Mouse (Mus musculus) heart, embryonic 16.5 days (tissue): Measurements from ENCODE around the gene Cxcl2. TPM values are rescaled to one million over a fixed set of nuclear protein-coding genes. Genes with fewer than 3 reads are reported as not detected.
A peak's percentile ranks its signal among the peaks of the same experiment; 100 is the strongest.

Experiments used
- ATAC-seq: fragments of 200-750 bp; cut with Nextera tagmentation; replicated peaks from 2 replicates; pipeline ENCODE4 v1.8.0; 2017; ENCODE audit warnings: moderate number of reproducible peaks; ENCODE audit not compliant: insufficient read depth, low FRiP score; ENCODE audit errors: extremely low read depth
- H3K27ac ChIP-seq: fragments of 300-500 bp; sonication (generic); 2 replicates; pipeline ENCODE4 v1.5.1; 2014; ENCODE audit warnings: mild to moderate bottlenecking, low read length, control low read depth, moderate library complexity
- H3K27me3 ChIP-seq: fragments of 300-500 bp; sonication (generic); 2 replicates; pipeline ENCODE4 v1.6.1; 2014; ENCODE audit warnings: low read length, mixed read lengths; ENCODE audit not compliant: control insufficient read depth, insufficient read depth
- H3K36me3 ChIP-seq: fragments of 300-500 bp; sonication (generic); 2 replicates; pipeline ENCODE4 v1.6.1; 2014; ENCODE audit not compliant: control insufficient read depth, insufficient read depth
- H3K4me1 ChIP-seq: fragments of 300-500 bp; sonication (generic); 2 replicates; pipeline ENCODE4 v1.6.1; 2014; ENCODE audit warnings: low read length, mixed read lengths; ENCODE audit not compliant: control insufficient read depth, insufficient read depth
- H3K4me2 ChIP-seq: fragments of 300-500 bp; sonication (generic); 2 replicates; pipeline ENCODE4 v1.6.1; 2014; ENCODE audit warnings: low read depth, mild to moderate bottlenecking, control low read depth, low read length
- H3K4me3 ChIP-seq: fragments of 300-500 bp; sonication (generic); 2 replicates; pipeline ENCODE4 v1.5.1; 2014; ENCODE audit warnings: mild to moderate bottlenecking, control low read depth, low read length
- H3K9ac ChIP-seq: fragments of 300-500 bp; sonication (generic); 2 replicates; pipeline ENCODE4 v1.6.1; 2014; ENCODE audit warnings: low read length, control low read depth
- H3K9me3 ChIP-seq: fragments of 300-500 bp; sonication (generic); replicated peaks from 2 replicates; pipeline ENCODE4 v1.6.1; 2016; ENCODE audit warnings: low read length; ENCODE audit not compliant: control insufficient read depth
- WGBS: fragments of 180-500 bp; shearing (Covaris S2); extraction: QIAGEN DNeasy Blood & Tissue Kit; methylation state at CpG from one replicate; pipeline ENCODE4 v1.1.7; 2014; 5-methylcytosine and 5-hydroxymethylcytosine counted together
- polyA plus RNA-seq: library from polyadenylated mRNA; unstranded; fragments of >200 nt; fragmentation: Nextera tagmentation; extraction: Ambion mirVana; gene quantifications from 2 replicates; pipeline ENCODE4 v1.2.1, GENCODE M21; 2015

Cxcl2 gene
- polyA plus RNA-seq = not detected in 2 replicates

- peaks cover 9% of the 10 kb centered on the region for H3K4me1 ChIP-seq
- H3K4me3 ChIP-seq = peak within 1 kb of the TSS; percentile 42
- no peak within 1 kb of the TSS for H3K9ac ChIP-seq
- WGBS = 9% methylated on average over 22 of the region's 22 CpGs
- H3K36me3 ChIP-seq = no peaks in the 10 kb centered on the region
- ATAC-seq = no peak; the same call in 1 of the 2 replicates
- H3K27me3 ChIP-seq = peaks cover 19% of the 10 kb centered on the region
- peak within 1 kb of the TSS; percentile 66 for H3K4me2 ChIP-seq
- H3K9me3 ChIP-seq = no peaks in the 10 kb centered on the region
- H3K27ac ChIP-seq = no peak within 1 kb of the TSS
Measured at GRCm38 (mm10) chr5:90903339-90904020, at the start of gene Cxcl2. Cxcl2 (plus strand) TSS chr5:90903871.

GRCm38 (mm10) chr5:90855308-90856230, 48.1 kb upstream of the Cxcl2 start:
- Histone ChIP-seq H3K4me2 (no peak overlapping the region), H3K9ac (no peak overlapping the region), H3K27me3 (no peaks in the 10 kb centered on the region), H3K4me1 (no peaks in the 10 kb centered on the region), H3K36me3 (no peaks in the 10 kb centered on the region), H3K9me3 (no peaks in the 10 kb centered on the region), H3K4me3 (no peak overlapping the region), H3K27ac (no peak overlapping the region)
- 77% methylated on average over 7 of the region's 7 CpGs for WGBS
- ATAC-seq = no peak

- no peak overlapping the region for H3K4me3 ChIP-seq
- H3K27me3 ChIP-seq = no peaks in the 10 kb centered on the region
- no peaks in the 10 kb centered on the region for H3K4me1 ChIP-seq
- H3K36me3 ChIP-seq = no peaks in the 10 kb centered on the region
- no peaks in the 10 kb centered on the region for H3K9me3 ChIP-seq
- no peak overlapping the region for H3K27ac ChIP-seq
- no peak overlapping the region for H3K9ac ChIP-seq
- no peak for ATAC-seq
- 52% methylated on average over 5 of the region's 5 CpGs for WGBS
- no peak overlapping the region for H3K4me2 ChIP-seq
Measured at GRCm38 (mm10) chr5:90857463-90857862, 46.2 kb upstream of the Cxcl2 start.

GRCm38 (mm10) chr5:90858429-90858828, 45.2 kb upstream of the Cxcl2 start:
- H3K4me2 ChIP-seq = no peak overlapping the region
- H3K36me3 ChIP-seq = no peaks in the 10 kb centered on the region
- H3K27ac ChIP-seq = no peak overlapping the region
- 81% methylated on average over 2 of the region's 2 CpGs for WGBS
- no peak overlapping the region for H3K4me3 ChIP-seq
- no peaks in the 10 kb centered on the region for H3K4me1 ChIP-seq
- ATAC-seq = no peak
- H3K9me3 ChIP-seq = no peaks in the 10 kb centered on the region
- no peaks in the 10 kb centered on the region for H3K27me3 ChIP-seq
- H3K9ac ChIP-seq = no peak overlapping the region

- Histone ChIP-seq H3K27me3 (no peaks in the 10 kb centered on the region), H3K9me3 (no peaks in the 10 kb centered on the region), H3K4me3 (no peak overlapping the region), H3K36me3 (no peaks in the 10 kb centered on the region), H3K27ac (no peak overlapping the region), H3K4me1 (no peaks in the 10 kb centered on the region), H3K4me2 (no peak overlapping the region), H3K9ac (no peak overlapping the region)
- WGBS = 79% methylated on average over 3 of the region's 3 CpGs
- no peak for ATAC-seq
Measured at GRCm38 (mm10) chr5:90859031-90859430, 44.6 kb upstream of the Cxcl2 start.

- Histone ChIP-seq H3K9me3 (no peaks in the 10 kb centered on the region), H3K4me1 (no peaks in the 10 kb centered on the region), H3K27me3 (no peaks in the 10 kb centered on the region), H3K4me2 (no peak overlapping the region), H3K4me3 (no peak overlapping the region), H3K9ac (no peak overlapping the region), H3K36me3 (no peaks in the 10 kb centered on the region), H3K27ac (no peak overlapping the region)
- ATAC-seq = no peak
- 73% methylated on average over 6 of the region's 6 CpGs for WGBS
Measured at GRCm38 (mm10) chr5:90861876-90862375, 41.7 kb upstream of the Cxcl2 start.

GRCm38 (mm10) chr5:90866770-90867169, 36.9 kb upstream of the Cxcl2 start:
- Histone ChIP-seq H3K9ac (no peak overlapping the region), H3K9me3 (no peaks in the 10 kb centered on the region), H3K4me1 (no peaks in the 10 kb centered on the region), H3K36me3 (no peaks in the 10 kb centered on the region), H3K4me2 (no peak overlapping the region), H3K27me3 (no peaks in the 10 kb centered on the region), H3K27ac (no peak overlapping the region), H3K4me3 (no peak overlapping the region)
- no peak for ATAC-seq

- H3K27ac ChIP-seq = no peak overlapping the region
- H3K9me3 ChIP-seq = no peaks in the 10 kb centered on the region
- no peak overlapping the region for H3K4me3 ChIP-seq
- H3K27me3 ChIP-seq = no peaks in the 10 kb centered on the region
- peaks cover 12% of the 10 kb centered on the region for H3K4me1 ChIP-seq
- no peak for ATAC-seq
- no peak overlapping the region for H3K4me2 ChIP-seq
- WGBS = 65% methylated on average over 7 of the region's 7 CpGs
- no peak overlapping the region for H3K9ac ChIP-seq
- no peaks in the 10 kb centered on the region for H3K36me3 ChIP-seq
Measured at GRCm38 (mm10) chr5:90872377-90872776, 31.3 kb upstream of the Cxcl2 start.

GRCm38 (mm10) chr5:90876045-90876444, 27.6 kb upstream of the Cxcl2 start:
- ATAC-seq = peak; percentile 82
- 29% methylated on average over 4 of the region's 4 CpGs for WGBS
- Histone ChIP-seq H3K4me2 (no peak overlapping the region), H3K4me3 (no peak overlapping the region), H3K4me1 (peaks cover 12% of the 10 kb centered on the region), H3K9ac (no peak overlapping the region), H3K36me3 (no peaks in the 10 kb centered on the region), H3K9me3 (no peaks in the 10 kb centered on the region), H3K27ac (peak overlapping the region; percentile 68), H3K27me3 (no peaks in the 10 kb centered on the region)
